Mouse (Mus musculus) naive thymus-derived CD4-positive, alpha-beta T cell, adult 2 months (primary cell): ENCODE measurements around the gene Acap2.

ENCODE experiments used
- DNase-seq: peaks from one replicate; pipeline ENCODE4 v3.0.0-alpha.2; 2011; ENCODE audit warnings: low read depth

Acap2 gene

DNA sequence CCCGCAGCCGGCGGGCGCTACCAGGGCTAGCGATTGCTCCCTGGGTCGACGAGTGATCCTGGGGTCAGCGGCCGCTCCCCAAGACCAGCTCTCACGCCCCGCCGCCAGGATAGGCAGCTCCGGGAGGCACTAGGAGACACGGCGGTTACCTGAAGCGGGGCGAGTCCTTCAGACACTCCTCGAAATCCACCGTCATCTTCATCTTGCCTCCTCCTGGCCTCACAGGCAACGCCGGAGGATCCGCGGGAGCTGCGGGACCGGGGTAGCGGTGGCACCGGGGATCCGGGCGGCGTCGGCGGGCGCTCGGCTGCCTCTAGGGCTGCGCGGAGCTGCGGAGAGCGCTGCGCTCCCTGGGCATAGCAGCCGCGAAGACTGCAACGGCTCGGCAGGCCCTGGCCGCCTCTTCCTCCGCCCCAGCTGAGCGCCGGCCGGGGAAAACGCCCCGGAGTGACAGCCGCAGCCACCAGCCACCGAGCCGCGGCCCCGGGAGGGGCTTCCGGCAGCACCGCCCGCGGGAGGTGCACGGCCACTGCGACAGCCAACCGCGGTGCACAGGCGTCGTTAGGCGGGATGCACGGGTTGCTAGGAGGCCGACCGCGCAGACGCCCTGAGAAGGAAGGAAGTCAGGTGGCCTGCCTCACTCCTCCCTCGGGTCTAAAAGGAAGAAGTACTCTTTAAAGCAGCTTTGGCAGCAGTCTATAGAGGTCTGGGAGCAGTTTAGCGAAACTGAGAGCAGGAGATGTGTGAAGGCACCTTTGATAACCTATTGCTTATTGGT is at the start of gene Acap2:
TSS of gene Acap2 (minus strand) at position 456 of the 778 bp plus-strand sequence.
- peak; percentile 97 for DNase-seq

DNA sequence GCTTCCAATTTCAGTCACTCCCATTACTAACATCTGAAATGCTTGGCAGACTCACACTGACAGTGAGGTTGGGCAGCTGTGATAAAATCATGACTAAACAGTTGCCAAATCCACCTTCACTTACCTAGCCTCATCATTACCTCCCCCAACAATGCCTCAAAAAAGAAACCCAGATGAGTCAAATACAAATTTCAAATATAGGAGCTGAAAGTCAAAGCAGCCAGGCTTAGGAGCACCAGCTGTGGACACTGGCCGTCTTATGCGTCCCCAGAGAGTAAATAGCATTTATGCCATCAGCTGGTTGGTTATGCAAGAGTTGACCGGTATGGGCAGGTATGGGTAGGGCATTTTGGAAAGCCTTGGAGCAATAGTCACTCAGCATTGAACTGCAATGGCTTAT is 48.4 kb upstream of the Acap2 start:
- DNase-seq: no peak

DNA sequence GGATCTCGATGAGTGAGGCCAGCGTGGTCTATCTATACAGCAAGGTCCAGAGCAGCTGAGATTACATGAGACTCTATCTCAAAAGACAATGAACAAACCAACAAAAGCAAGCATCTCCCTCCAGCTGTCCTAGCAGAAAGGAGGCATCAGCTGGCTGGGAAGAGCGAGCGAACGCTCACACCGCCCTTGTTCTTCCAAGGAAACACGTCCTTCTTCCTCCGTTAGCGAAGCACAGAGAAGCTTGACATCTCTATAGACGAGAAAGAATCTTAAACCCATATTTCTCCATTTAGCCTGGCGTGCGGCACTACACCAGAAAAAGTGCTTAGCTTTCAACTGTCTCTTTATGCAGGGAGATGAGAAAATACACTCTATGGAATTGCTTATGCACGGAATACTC is 47.7 kb upstream of the Acap2 start:
- DNase-seq: no peak

GRCm38 (mm10) chr16:31247442-31247841 is 46.4 kb upstream of the Acap2 start:
- no peak for DNase-seq

- DNase-seq: no peak
Observed at GRCm38 (mm10) chr16:31244053-31244452, 43.0 kb upstream of the Acap2 start.

DNA sequence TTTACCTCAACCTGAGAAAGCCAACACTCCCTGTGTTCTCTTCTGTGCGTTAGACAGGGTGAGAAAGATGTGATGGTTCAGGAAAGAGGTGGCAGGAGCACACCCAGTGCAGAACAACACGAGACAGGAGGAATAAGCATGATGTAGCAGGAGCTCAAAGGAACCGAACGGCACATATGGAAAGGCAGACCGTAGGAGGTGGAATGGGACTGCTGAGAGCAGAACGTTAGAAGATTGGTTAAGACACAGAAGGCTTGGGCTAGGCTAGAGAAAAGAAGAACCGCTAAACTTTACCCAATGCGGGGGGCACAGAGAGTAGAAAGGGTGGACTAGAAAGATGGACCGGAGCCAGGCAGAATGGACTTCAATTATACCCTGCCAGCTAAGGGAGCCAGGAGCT is 40.4 kb upstream of the Acap2 start:
- no peak for DNase-seq

DNA sequence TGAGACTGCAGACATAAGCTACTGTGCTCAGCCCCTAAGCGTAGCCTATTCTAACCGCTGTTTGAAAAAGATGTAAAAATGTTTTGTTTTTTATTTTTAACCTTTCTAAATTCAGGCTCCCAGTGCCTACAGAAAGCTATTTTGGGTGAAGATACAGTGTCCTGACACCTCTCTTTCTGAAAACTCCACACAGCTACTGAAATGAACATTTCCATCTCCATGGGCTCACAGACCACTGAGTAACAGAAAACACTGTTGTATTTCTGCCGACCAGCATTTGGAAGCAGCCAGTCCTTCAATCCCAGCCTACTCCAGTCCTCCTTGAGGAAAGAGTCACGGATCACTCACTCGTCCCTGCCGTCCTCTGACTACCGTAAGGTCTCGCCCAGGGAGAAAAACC is 39.5 kb upstream of the Acap2 start:
- DNase-seq: no peak

GRCm38 (mm10) chr16:31238281-31238680 is 37.2 kb upstream of the Acap2 start:
- DNase-seq: no peak

DNA sequence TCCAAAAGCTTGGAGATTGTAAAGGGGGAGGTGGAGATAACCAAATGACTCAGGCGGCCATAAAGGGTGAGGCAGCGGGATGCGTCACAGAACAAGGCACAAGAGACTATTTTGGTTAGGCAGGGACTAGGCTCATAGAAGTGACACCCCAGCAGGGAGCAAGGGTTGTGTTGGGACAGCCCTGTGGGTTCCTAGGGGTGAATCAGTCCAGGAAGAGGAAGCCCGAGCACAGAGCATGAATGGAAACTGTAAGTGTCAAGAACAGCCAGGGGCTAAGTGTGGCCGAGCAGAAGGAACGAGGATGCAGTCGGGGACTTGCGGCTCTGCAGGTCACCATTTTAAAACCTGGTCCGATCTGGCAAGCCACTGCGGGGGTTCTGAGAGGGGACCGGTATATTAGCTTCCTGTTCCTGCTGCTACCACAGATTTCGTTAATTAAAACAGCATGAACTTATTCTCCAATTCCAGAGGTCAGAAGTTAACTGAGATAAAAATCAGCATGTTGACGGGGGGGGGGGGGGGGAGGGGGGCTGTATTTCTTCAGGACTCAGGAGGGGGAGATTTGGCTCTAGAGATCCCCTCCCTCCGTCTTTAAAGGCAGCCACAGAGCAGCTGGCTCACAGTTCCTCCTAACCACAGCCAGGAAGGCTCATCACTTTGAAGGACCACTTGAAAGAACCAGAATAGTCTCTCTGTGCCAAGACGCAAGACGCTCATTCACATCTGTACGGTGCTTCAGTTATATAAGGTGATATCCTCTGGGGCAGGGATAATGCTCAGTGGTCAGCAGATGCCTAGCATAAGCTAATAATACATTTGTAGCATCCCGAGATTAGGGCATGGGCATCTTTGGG is 34.6 kb upstream of the Acap2 start:
- DNase-seq: peak; percentile 75

DNA sequence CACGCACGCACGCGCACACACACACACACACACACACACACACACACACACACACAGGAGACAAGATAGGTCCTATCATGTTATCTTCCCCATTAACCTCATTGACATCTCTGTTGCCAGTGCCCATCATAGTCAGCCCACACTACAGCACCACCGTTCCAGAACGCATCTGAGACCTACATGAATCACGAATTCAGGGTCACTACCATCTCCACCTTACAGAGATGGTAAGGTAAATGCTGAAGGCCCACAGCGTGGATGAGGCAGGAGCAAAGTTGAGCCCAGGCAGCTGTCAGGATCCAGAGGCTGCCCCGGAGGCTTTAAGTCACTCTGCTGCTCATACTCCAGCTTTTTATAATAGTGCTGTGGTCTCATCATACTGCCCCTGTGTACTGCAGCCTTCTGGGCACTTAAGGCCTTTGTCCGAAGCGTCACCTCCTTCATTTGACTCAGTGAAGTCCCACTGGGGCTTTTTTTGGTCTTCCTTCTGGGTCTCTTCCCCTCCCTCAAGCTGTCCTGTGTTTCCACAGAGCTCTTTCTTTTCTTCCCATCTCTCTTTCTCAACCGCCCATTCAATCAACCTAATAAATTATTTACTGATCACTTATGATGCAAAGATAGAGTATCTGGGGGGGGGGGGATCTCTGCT is 33.9 kb upstream of the Acap2 start:
- DNase-seq: peak; percentile 21

DNA sequence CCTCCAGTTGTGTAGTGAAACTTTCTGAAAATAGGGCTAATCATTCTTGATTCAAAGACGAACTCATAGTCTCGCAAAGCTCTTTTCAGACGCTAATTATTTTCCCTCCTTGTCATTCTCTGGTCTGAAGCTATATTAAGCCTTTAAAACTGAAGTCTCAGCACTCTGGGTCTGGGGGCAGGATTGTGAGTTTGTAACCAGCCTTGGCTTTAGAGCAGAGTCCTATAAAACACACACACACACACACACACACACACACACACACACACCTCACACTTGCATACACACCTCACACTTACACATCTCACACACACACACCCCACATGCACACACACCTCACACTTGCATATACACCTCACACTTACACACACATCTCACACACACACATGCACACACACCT is 33.3 kb upstream of the Acap2 start:
- DNase-seq: peak; percentile 16

GRCm38 (mm10) chr16:31233541-31234339 is 32.7 kb upstream of the Acap2 start:
- peak; percentile 60 for DNase-seq

DNA sequence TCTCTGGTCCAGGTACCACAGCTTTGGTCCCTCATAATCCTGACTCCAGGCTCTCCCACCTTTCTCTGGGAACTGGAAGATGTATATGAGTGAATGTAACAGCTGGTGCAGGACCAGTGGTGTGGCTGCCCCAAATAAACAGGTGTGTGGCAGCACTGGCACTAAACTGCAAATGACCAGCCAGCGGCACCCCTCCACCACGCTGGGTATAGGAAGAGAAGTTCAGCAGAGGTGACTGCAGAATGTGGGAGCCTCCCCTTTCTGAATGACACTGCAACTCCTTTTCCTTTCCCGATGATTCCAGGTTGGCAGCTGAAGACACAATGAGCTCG is 32.1 kb upstream of the Acap2 start:
- DNase-seq: no peak

DNA sequence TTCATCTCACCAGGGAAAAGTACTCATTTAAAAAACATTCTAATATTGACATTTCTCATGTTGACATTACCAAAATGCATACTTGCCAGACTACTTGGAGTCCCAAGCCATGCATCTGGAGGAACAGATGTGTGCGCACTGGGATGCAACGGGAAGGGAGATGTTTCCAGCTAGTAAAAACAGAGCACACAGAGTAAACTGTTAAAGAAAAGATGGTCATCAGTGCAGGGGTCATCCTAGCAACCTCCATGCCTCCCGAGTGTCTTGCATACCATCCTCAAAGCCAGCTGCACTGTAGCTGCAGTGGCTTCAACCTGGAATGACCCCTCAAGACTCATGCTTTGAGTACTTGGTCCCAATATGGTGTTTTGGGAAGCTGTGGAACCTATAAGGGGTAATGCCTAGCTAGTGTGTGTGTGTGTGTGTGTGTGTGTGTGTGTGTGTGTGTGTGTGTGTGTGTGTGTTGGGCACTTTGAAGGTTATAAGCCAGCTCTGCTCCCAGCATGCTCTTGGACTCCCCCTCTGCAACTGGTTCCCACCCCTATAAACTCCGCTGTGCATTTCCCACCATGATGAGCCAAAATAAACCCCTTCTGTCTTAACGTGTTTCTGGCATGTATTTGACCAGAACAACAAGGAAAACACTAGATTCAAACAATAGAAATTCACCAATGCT is 31.6 kb upstream of the Acap2 start:
- DNase-seq: no peak

- DNase-seq: no peak
Observed at GRCm38 (mm10) chr16:31231591-31231990, 30.5 kb upstream of the Acap2 start.

- no peak for DNase-seq
Observed at GRCm38 (mm10) chr16:31227746-31228145, 26.7 kb upstream of the Acap2 start.

- no peak for DNase-seq
Observed at GRCm38 (mm10) chr16:31215271-31215670, 14.2 kb upstream of the Acap2 start.

GRCm38 (mm10) chr16:31213463-31213862 is 12.4 kb upstream of the Acap2 start:
- no peak for DNase-seq

DNA sequence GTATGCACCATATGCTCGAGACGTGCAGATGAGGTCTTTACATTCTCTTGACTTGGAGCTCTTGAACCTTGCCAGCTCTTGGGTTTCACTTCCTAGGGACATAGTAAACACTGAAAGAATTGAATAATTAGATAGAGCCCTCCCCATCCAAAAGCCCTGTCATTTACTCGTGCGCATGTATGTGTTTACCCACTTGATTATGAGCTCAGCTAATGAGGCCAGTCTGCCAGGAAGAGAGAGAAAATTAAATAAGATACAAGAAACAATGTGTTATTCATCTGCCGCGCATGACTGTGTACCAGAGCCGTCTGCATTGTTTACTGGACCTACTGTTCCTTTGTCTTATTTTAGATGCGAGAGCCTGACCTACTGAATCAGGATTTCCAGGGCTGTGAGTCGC is 10.5 kb upstream of the Acap2 start:
- DNase-seq: no peak

GRCm38 (mm10) chr16:31210453-31210852 is 9.4 kb upstream of the Acap2 start:
- DNase-seq: no peak

DNA sequence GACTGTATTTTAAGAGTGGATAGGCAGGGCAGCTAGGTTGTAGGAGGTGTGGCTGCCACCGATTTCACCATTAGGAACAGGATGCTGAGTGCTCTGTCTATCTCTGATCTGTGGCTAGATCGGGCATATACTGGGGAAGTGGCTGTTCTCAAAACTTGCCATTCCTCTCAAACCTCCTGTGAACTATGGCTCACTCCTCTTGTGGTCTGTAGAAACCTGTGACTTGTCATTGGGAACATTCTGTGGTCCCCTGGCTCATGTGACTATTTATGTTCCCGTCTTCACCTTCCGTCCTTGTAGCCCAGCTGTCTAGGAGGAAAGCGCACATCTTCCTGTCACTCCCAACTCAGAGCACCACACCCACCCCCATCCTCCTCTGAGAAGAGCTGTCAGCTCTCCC is 8.9 kb upstream of the Acap2 start:
- DNase-seq: peak; percentile 49

DNA sequence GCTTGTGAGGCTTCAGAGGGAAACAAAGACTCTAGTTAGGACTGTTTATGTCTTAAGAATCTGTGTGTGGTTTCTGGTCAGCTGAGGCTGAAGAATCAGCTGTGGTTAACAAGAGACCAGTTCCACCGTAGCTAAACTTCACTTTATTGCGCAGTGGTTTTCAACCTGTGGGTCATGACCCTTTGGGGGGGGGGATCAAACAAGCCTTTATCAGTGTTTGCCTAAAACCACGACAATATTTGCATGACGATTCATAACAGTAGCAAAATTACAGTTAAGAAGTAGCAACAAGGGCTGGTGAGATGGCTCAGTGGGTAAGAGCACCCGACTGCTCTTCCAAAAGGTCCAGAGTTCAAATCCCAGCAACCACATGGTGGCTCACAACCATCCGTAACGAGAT is 4.7 kb upstream of the Acap2 start:
- DNase-seq: no peak
